Mouse (Mus musculus): ENCODE data around the gene Gm8453. TPM values are rescaled to one million over a fixed set of nuclear protein-coding genes. Genes with fewer than 3 reads are reported as not detected.
"Not testable (repeated sequence)": the region's sequence is repeated elsewhere in the genome, so short reads cannot be mapped to it uniquely, and the experiment has no call there.

The Gm8453 gene
- not detected for polyA plus RNA-seq (2017; shearing (Covaris generic))

DNA sequence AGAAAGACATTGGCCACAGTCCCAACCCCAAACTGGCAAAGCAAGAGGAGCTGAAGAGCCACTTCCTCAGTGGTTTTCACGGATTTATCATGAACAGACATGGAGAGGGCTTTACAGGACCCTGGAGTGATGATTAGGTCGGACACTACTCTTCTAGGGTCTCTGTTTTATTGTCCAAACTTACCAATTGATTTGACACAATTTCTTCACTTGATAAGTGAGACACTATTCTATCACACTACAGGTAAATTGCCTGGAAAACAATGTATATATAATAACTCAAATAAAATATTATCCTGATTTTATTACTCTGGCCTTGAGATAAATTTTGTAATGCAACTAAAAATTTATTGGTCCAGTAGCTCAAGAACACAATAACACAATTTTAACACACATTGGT lies at the start of gene Gm8453:
TSS of gene Gm8453 (minus strand) at position 101 of the 400 bp plus-strand sequence.
- ATAC-seq = not testable (repeated sequence)

DNA sequence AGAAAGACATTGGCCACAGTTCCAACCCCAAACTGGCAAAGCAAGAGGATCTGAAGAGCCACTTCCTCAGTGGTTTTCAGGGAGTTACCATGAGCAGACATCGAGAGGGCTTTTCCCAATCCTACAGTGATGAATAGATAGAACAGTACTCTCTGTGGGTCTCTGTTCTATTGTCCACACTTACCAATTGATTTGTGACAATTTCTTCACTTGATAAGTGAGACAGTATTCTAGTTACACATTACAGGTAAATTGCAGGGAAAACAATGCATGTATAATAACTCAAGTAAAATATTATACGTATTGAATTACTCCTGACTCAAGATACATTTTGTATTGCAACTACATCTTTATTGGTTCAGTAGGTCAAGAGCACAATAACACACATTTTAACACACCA lies 28.1 kb downstream of the Gm8453 start, which contains the start of gene Gm8653:
TSS of gene Gm8653 (minus strand) at position 101 of the 400 bp plus-strand sequence.
- not testable (repeated sequence) for ATAC-seq

GRCm38 (mm10) chr7:22189077-22189476 lies 40.2 kb downstream of the Gm8453 start, which contains the start of gene Vmn1r143:
Gene Vmn1r143 (plus strand): TSS chr7:22189377.
- ATAC-seq = not testable (repeated sequence)

Other genes with a start within 250 kb of the Gm8453 start
- not detected for gene Vmn1r137, start 234.9 kb downstream of the Gm8453 start, polyA plus RNA-seq (2017; shearing (Covaris generic))
- not detected for gene Vmn1r138, start 200.6 kb downstream of the Gm8453 start, polyA plus RNA-seq (2017; shearing (Covaris generic))
- not detected for gene Gm6176, start 173.2 kb downstream of the Gm8453 start, polyA plus RNA-seq (2017; shearing (Covaris generic))
- not detected for gene Vmn1r139, start 160.4 kb downstream of the Gm8453 start, polyA plus RNA-seq (2017; shearing (Covaris generic))
- not detected for gene Gm16451, start 111.2 kb downstream of the Gm8453 start, polyA plus RNA-seq (2017; shearing (Covaris generic))
- gene Gm10666, start 94.7 kb downstream of the Gm8453 start, polyA plus RNA-seq (2017; shearing (Covaris generic)) = not detected
- not detected for gene Vmn1r142, start 65.4 kb downstream of the Gm8453 start, polyA plus RNA-seq (2017; shearing (Covaris generic))
- gene Vmn1r143, start 40.1 kb downstream of the Gm8453 start, polyA plus RNA-seq (2017; shearing (Covaris generic)) = not detected
- gene Gm8653, start 28.2 kb downstream of the Gm8453 start, polyA plus RNA-seq (2017; shearing (Covaris generic)) = not detected
- not detected for gene Gm4187, start 100.2 kb upstream of the Gm8453 start, polyA plus RNA-seq (2017; shearing (Covaris generic))
- not detected for gene Gm8660, start 141.6 kb upstream of the Gm8453 start, polyA plus RNA-seq (2017; shearing (Covaris generic))
- not detected for gene Vmn1r148, start 184.1 kb upstream of the Gm8453 start, polyA plus RNA-seq (2017; shearing (Covaris generic))
- not detected for gene Vmn1r149, start 208.7 kb upstream of the Gm8453 start, polyA plus RNA-seq (2017; shearing (Covaris generic))
- gene Gm10665, start 234.6 kb upstream of the Gm8453 start, polyA plus RNA-seq (2017; shearing (Covaris generic)) = not detected